Comparison of ENCODE assay signal across 23 mouse cellular contexts in the genomic region with DNA sequence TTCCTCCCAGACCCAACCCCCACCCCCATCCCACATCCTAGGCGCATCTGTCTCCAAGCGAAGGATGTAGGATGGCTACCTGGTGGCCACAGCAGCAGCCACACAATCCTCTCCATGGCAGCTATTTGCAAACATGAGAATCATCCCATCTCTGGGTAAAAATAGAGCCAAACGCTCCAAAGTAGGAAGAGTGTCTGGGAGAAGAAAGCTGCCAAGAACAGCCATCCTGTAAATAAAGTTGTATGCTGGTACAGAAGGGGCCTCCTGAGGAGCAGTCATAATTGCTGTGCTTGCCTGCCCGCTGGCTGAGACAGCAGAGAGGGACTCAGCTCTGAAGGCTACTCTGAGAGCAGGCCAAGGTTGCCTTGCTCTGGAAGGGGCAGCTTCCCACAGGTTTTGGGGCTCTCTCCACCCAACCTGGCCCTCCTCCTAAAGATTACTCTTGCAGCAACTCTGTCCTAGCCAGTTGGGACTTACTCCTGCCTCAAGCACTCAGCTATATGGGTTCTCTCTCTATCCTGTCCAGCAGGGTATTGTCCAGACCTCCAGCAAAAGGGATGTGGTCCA. TPM values are rescaled to one million over a fixed set of nuclear protein-coding genes. Genes with fewer than 3 reads are reported as not detected.
A peak's percentile ranks its signal among the peaks of the same experiment; 100 is the strongest.
DNase-seq lines count a peak whose midpoint lies in the region; ATAC-seq lines count a peak whose summit lies in the region.
"Had no signal": no experiment of that assay in that cellular context is flagged by ENCODE, and none has a peak within 500 bp of the region (broad histone marks: within the 10 kb centered on the region; RNA-seq: fewer than 3 reads in every experiment).

No protein-coding gene starts in this region.

- no peak overlapping the region for H3K4me2 ChIP-seq in midbrain, embryonic 11.5 days
- H3K4me2 ChIP-seq in midbrain, embryonic 14.5 days (ENCODE audit: low read length) = no peak overlapping the region
- H3K4me2 ChIP-seq: heart, embryonic 11.5 days; kidney, embryonic 15.5 days; limb, embryonic 12.5 days; liver, embryonic 11.5 days; midbrain, embryonic 12.5 days had no signal

- no peaks in the 10 kb centered on the region for H3K27me3 ChIP-seq in midbrain, embryonic 11.5 days (ENCODE audit: control insufficient read depth, insufficient read depth, low read length)
- H3K27me3 ChIP-seq in midbrain, embryonic 14.5 days (ENCODE audit: control insufficient read depth, insufficient read depth, low read length) = no peaks in the 10 kb centered on the region
- no peaks in the 10 kb centered on the region for H3K27me3 ChIP-seq in heart, embryonic 10.5 days (ENCODE audit: insufficient read depth, poor library complexity, severe bottlenecking)
- H3K27me3 ChIP-seq: kidney, embryonic 15.5 days; limb, embryonic 12.5 days; midbrain, embryonic 12.5 days had no signal

- no peaks in the 10 kb centered on the region; the same call in 1 of the 2 replicates for H3K4me1 ChIP-seq in midbrain, embryonic 11.5 days (ENCODE audit: control insufficient read depth, insufficient read depth, low read length)
- no peaks in the 10 kb centered on the region for H3K4me1 ChIP-seq in midbrain, embryonic 14.5 days (ENCODE audit: control insufficient read depth, insufficient read depth, low read length)
- H3K4me1 ChIP-seq in heart, embryonic 10.5 days = peaks cover 18% of the 10 kb centered on the region
- H3K4me1 ChIP-seq: limb, embryonic 12.5 days; midbrain, embryonic 12.5 days had no signal

- no peak overlapping the region for H3K4me3 ChIP-seq in midbrain, embryonic 11.5 days (ENCODE audit: low read depth, low read length)
- no peak overlapping the region for H3K4me3 ChIP-seq in midbrain, embryonic 14.5 days (replicated peaks; ENCODE audit: low read depth, low read length)
- no peak overlapping the region for H3K4me3 ChIP-seq in heart, embryonic 10.5 days
- H3K4me3 ChIP-seq: hindbrain, embryonic 10.5 days; kidney, embryonic 15.5 days; limb, embryonic 12.5 days; midbrain, embryonic 12.5 days had no signal

- H3K9ac ChIP-seq in midbrain, embryonic 11.5 days (ENCODE audit: low read length) = no peak overlapping the region
- H3K9ac ChIP-seq in midbrain, embryonic 14.5 days (replicated peaks; ENCODE audit: low read length) = no peak overlapping the region
- H3K9ac ChIP-seq: forebrain, postnatal 0 days; kidney, embryonic 15.5 days; limb, embryonic 12.5 days; liver, postnatal 0 days; midbrain, embryonic 12.5 days had no signal

- WGBS in midbrain, embryonic 11.5 days = 91% methylated on average over 4 of the region's 4 CpGs
- WGBS in midbrain, embryonic 14.5 days = 91% methylated on average over 4 of the region's 4 CpGs
- 81% methylated on average over 4 of the region's 4 CpGs for WGBS in heart, embryonic 10.5 days

- H3K36me3 ChIP-seq in midbrain, embryonic 11.5 days (ENCODE audit: control insufficient read depth, insufficient read depth, low read length) = no peaks in the 10 kb centered on the region
- no peaks in the 10 kb centered on the region for H3K36me3 ChIP-seq in midbrain, embryonic 14.5 days (ENCODE audit: control insufficient read depth, insufficient read depth, low read length)
- no peaks in the 10 kb centered on the region for H3K36me3 ChIP-seq in heart, embryonic 10.5 days
- H3K36me3 ChIP-seq: hindbrain, embryonic 10.5 days; kidney, embryonic 15.5 days; limb, embryonic 12.5 days; midbrain, embryonic 12.5 days had no signal

- H3K27ac ChIP-seq in midbrain, embryonic 11.5 days (ENCODE audit: low read depth, low read length) = no peak overlapping the region
- H3K27ac ChIP-seq in midbrain, embryonic 14.5 days (replicated peaks; ENCODE audit: low read depth, low read length) = no peak overlapping the region
- no peak overlapping the region for H3K27ac ChIP-seq in heart, embryonic 10.5 days
- H3K27ac ChIP-seq: hindbrain, embryonic 10.5 days; kidney, embryonic 15.5 days; limb, embryonic 12.5 days; midbrain, embryonic 12.5 days had no signal

- ATAC-seq in frontal cortex, adult (ENCODE audit: low TSS enrichment) = peak; percentile 84
- ATAC-seq in midbrain, embryonic 11.5 days (ENCODE audit: low FRiP score) = no peak
- no peak for ATAC-seq in midbrain, embryonic 14.5 days (ENCODE audit: low FRiP score, low TSS enrichment)
- ATAC-seq: activated CD4-positive, CD25-positive, alpha-beta regulatory T cell, adult 4 months; forebrain, postnatal 0 days; liver, postnatal 0 days; lung, postnatal 0 days had no signal

- no peaks in the 10 kb centered on the region for H3K9me3 ChIP-seq in midbrain, embryonic 11.5 days (ENCODE audit: control insufficient read depth, low read length)
- no peaks in the 10 kb centered on the region for H3K9me3 ChIP-seq in midbrain, embryonic 14.5 days (ENCODE audit: control insufficient read depth, low read length)
- H3K9me3 ChIP-seq in heart, embryonic 10.5 days = no peaks in the 10 kb centered on the region
- H3K9me3 ChIP-seq: hindbrain, embryonic 10.5 days; kidney, embryonic 15.5 days; limb, embryonic 12.5 days; midbrain, embryonic 12.5 days had no signal

- peak; percentile 56 to 80 for DNase-seq in adrenal gland, adult (ENCODE audit: inconsistent age in 2 of 2, low spot score in 1 of 2)
- no peak for DNase-seq in adrenal gland, postnatal 10 days
- no peak for DNase-seq in frontal cortex, postnatal 25 days (ENCODE audit: low spot score in 2 of 2)
- DNase-seq in midbrain, embryonic 11.5 days (ENCODE audit: low spot score, missing footprints) = peak; percentile 61
- DNase-seq in midbrain, embryonic 14.5 days = no peak
- no peak for DNase-seq in heart, embryonic 10.5 days (ENCODE audit: low spot score)
- DNase-seq: cerebellum, adult 8-10 months; forebrain, postnatal 0 days; kidney, adult 11 months; kidney, postnatal 36 days; layer of hippocampus, adult 9-11 months; liver, postnatal 0 days; right cerebral cortex, postnatal 14 days; thymus, postnatal 25 days had no signal

RNA-seq across cellular contexts. Expression of a gene that starts 33.2 kb away (rescaled TPM):
- total RNA-seq in adrenal gland, postnatal 10 days (2021) = 10 to 100 TPM; 30.1 to 36.3 TPM
- 1.8 and 1.9 TPM in 2 replicates for polyA plus RNA-seq in midbrain, embryonic 11.5 days (2014; fragmentation: Nextera tagmentation; extraction: Ambion mirVana)
- 1.3 and 2.6 TPM in 2 replicates for polyA plus RNA-seq in midbrain, embryonic 14.5 days (2014; fragmentation: Nextera tagmentation; extraction: Ambion mirVana)
- polyA plus RNA-seq in heart, embryonic 10.5 days (2016; fragmentation: Nextera tagmentation; extraction: Ambion mirVana) = 2.6 and 2.9 TPM in 2 replicates

Comparison
In these comparisons a context has a peak if more than half of its experiments do, and no peak if none do; other contexts are left out.
1. DNase-seq: peak in adrenal gland, adult (2 of 2) and midbrain, embryonic 11.5 days (single experiment); none in adrenal gland, postnatal 10 days (single experiment), frontal cortex, postnatal 25 days (0 of 2), midbrain, embryonic 14.5 days (single experiment) and heart, embryonic 10.5 days (single experiment).